Mouse (Mus musculus): ENCODE data around the gene Tenm3.

DNA sequence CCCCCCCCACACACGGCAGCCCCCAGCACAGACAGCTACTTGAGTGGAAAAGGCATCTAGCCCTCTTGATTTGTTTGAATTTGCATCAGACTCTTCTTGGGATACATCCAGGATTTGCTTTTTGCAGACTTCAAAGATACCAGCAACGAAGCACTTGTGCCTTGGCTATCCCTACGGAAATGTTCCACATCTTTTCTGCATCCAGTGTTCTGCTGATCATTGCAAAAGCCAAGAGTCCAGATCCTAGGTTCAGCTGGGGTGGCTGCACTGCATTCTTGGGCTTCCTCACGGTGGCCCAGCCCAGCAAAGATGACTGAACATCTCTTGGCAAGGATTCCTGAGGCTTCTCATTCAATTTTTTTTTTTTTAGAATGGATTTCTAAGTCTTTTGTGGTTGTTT, 275.1 kb downstream of the Tenm3 start:
- TF ChIP-seq CTCF (IDR thresholded peaks at IDR 0.05; ENCODE audit: extremely low read depth, insufficient read depth, low read length) (no peak), POLR2A (IDR thresholded peaks at IDR 0.05; ENCODE audit: extremely low read depth, insufficient read depth, low read length) (no peak)
